Mouse (Mus musculus) embryonic facial prominence, embryonic 13.5 days (tissue): ENCODE data around the gene Gk. TPM values are rescaled to one million over a fixed set of nuclear protein-coding genes. Genes with fewer than 3 reads are reported as not detected.

Experiments
- ATAC-seq: fragments of 200-750 bp; cut with Nextera tagmentation; 2 replicates; pipeline ENCODE4 v1.8.0; 2017; ENCODE audit warnings: low read depth; ENCODE audit not compliant: insufficient number of reproducible peaks, insufficient read depth, low FRiP score, low TSS enrichment
- H3K27ac ChIP-seq: fragments of 300-500 bp; sonication (generic); 2 replicates; pipeline ENCODE4 v1.5.1; 2015; ENCODE audit warnings: moderate library complexity, mild to moderate bottlenecking, inconsistent platforms
- H3K27me3 ChIP-seq: fragments of 300-500 bp; sonication (generic); 2 replicates; pipeline ENCODE4 v1.6.1; 2015; ENCODE audit warnings: mild to moderate bottlenecking, inconsistent platforms
- H3K36me3 ChIP-seq: fragments of 300-500 bp; sonication (generic); 2 replicates; pipeline ENCODE4 v1.6.1; 2015; ENCODE audit warnings: mild to moderate bottlenecking, inconsistent platforms
- H3K4me1 ChIP-seq: fragments of 300-500 bp; sonication (generic); 2 replicates; pipeline ENCODE4 v1.6.1; 2015; ENCODE audit warnings: inconsistent platforms
- H3K4me2 ChIP-seq: fragments of 300-500 bp; sonication (generic); 2 replicates; pipeline ENCODE4 v1.6.1; 2015; ENCODE audit warnings: moderate library complexity, mild to moderate bottlenecking, inconsistent platforms
- H3K4me3 ChIP-seq: fragments of 300-500 bp; sonication (generic); 2 replicates; pipeline ENCODE4 v1.5.1; 2015; ENCODE audit warnings: mild to moderate bottlenecking, inconsistent platforms
- H3K9ac ChIP-seq: fragments of 300-500 bp; sonication (generic); 2 replicates; pipeline ENCODE4 v1.6.1; 2015; ENCODE audit warnings: mild to moderate bottlenecking, inconsistent platforms
- H3K9me3 ChIP-seq: fragments of 300-500 bp; sonication (generic); 2 replicates; pipeline ENCODE4 v1.6.1; 2016; ENCODE audit warnings: inconsistent platforms
- WGBS: fragments of 180-500 bp; shearing (Covaris S2); methylation state at CpG from one replicate; pipeline ENCODE4 v1.1.7; 2015; ENCODE audit warnings: mixed read lengths; 5-methylcytosine and 5-hydroxymethylcytosine counted together
- polyA plus RNA-seq: library from polyadenylated mRNA; unstranded; fragments of >200 nt; fragmentation: Nextera tagmentation; extraction: Ambion mirVana; gene quantifications from 2 replicates; pipeline ENCODE4 v1.2.1, GENCODE M21; 2015

The Gk gene
- polyA plus RNA-seq, 1 experiment from 2014 or later = 7.1 TPM

DNA sequence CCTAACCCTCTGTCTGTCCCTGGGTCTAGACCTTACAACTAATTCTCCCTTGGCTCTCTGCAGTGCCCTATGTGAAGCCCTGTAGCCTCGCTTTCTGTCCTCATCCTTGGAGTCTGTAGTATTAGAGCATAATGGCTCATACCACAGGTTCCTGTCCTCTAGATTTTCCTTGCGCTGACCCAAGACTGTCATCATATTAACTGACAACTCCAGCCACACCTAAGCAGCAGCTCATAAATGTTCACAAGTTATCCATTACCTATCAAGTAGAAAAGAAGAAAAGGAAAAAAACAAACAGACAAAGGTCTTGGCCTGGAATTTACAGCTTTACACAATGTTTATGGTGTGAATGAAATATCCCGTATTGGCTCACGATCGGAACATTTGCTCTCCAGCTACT, 43.4 kb downstream of the Gk start:
- Histone ChIP-seq H3K27me3 (no peaks in the 10 kb centered on the region), H3K27ac (no peak overlapping the region), H3K4me2 (no peak overlapping the region), H3K9me3 (no peaks in the 10 kb centered on the region), H3K4me1 (no peaks in the 10 kb centered on the region), H3K36me3 (no peaks in the 10 kb centered on the region), H3K9ac (no peak overlapping the region), H3K4me3 (no peak overlapping the region)
- 90% methylated on average over 5 of the region's 5 CpGs for WGBS
- ATAC-seq = no peak

- no peak overlapping the region for H3K4me3 ChIP-seq
- WGBS = 82% methylated on average over 9 of the region's 9 CpGs
- no peak for ATAC-seq
Observed at GRCm38 (mm10) chrX:85731133-85731938, 45.3 kb downstream of the Gk start.

GRCm38 (mm10) chrX:85721226-85721625, 55.4 kb downstream of the Gk start:
- no peak overlapping the region for H3K9ac ChIP-seq
- H3K4me2 ChIP-seq = no peak overlapping the region
- no peak overlapping the region for H3K27ac ChIP-seq
- no peak overlapping the region for H3K4me3 ChIP-seq
- H3K4me1 ChIP-seq = no peaks in the 10 kb centered on the region
- H3K36me3 ChIP-seq = no peaks in the 10 kb centered on the region
- H3K9me3 ChIP-seq = no peaks in the 10 kb centered on the region
- ATAC-seq = no peak
- 0 out of 2 replicates have a peak, but pooled peaks cover 3% of the 10 kb centered on the region for H3K27me3 ChIP-seq

More at GRCm38 (mm10) chrX:85731133-85731938, 45.3 kb downstream of the Gk start:
- Histone ChIP-seq H3K36me3 (no peaks in the 10 kb centered on the region), H3K4me1 (no peaks in the 10 kb centered on the region), H3K27ac (no peak overlapping the region), H3K9me3 (no peaks in the 10 kb centered on the region), H3K9ac (no peak overlapping the region), H3K27me3 (no peaks in the 10 kb centered on the region), H3K4me2 (no peak overlapping the region)

DNA sequence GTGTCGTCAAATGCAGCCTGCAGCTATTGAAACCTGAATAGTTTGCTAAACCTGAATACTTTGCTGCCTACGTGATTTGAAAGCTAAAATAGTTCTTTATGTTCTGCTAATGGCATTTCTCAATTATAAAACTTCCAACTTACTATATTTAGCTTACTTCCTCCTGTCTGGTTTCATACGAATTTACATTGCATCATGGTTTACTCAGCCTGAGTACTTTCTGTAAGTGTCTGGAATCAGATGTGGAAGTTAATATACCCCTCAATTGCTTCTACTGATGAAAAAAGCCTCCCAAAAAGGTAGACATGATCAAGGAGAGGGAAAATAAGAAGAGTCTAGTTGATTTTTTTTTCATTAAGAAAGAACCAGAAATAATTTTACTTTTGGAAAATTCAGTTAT, 66.2 kb downstream of the Gk start:
- Histone ChIP-seq H3K4me2 (no peak overlapping the region), H3K9ac (no peak overlapping the region), H3K36me3 (no peaks in the 10 kb centered on the region), H3K4me1 (no peaks in the 10 kb centered on the region), H3K4me3 (no peak overlapping the region), H3K27ac (no peak overlapping the region), H3K9me3 (no peaks in the 10 kb centered on the region), H3K27me3 (no peaks in the 10 kb centered on the region; the same call in 1 of the 2 replicates)
- ATAC-seq = no peak
- WGBS = 72% methylated on average over 3 of the region's 3 CpGs

- WGBS = 93% methylated on average over 3 of the region's 3 CpGs
- H3K9ac ChIP-seq = no peak overlapping the region
- no peak overlapping the region for H3K27ac ChIP-seq
- H3K4me2 ChIP-seq = no peak overlapping the region
- no peak for ATAC-seq
- no peaks in the 10 kb centered on the region for H3K27me3 ChIP-seq
- H3K9me3 ChIP-seq = no peaks in the 10 kb centered on the region
- H3K36me3 ChIP-seq = no peaks in the 10 kb centered on the region
- H3K4me3 ChIP-seq = no peak overlapping the region
- no peaks in the 10 kb centered on the region for H3K4me1 ChIP-seq
Observed at GRCm38 (mm10) chrX:85705715-85706114, 70.9 kb downstream of the Gk start.

DNA sequence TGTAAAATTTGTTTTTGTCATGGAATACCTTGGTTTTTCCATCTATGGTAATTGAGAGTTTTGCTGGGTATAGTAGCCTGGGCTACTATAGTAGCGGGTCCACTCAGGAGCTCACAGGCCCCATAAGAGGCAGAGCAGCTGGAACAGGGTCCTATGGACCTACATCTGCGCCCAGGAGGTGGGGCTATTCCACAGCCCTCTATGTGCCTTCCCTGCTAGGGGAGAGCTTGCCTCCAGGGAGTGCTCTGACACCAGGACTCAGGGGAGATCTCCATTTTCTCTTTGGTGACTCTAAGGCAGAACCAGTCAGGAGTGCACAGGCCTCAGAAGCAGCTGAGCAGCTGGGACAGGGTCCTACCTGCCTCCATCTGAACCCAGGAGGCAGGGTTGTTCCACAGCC, 92.9 kb downstream of the Gk start:
- Histone ChIP-seq H3K27me3 (no peaks in the 10 kb centered on the region), H3K36me3 (no peaks in the 10 kb centered on the region), H3K4me2 (no peak overlapping the region), H3K9ac (no peak overlapping the region), H3K27ac (no peak overlapping the region), H3K9me3 (no peaks in the 10 kb centered on the region), H3K4me1 (no peaks in the 10 kb centered on the region), H3K4me3 (no peak overlapping the region)
- ATAC-seq = no peak
- 63% methylated on average over 2 of the region's 2 CpGs for whole genome bisulfite sequencing

DNA sequence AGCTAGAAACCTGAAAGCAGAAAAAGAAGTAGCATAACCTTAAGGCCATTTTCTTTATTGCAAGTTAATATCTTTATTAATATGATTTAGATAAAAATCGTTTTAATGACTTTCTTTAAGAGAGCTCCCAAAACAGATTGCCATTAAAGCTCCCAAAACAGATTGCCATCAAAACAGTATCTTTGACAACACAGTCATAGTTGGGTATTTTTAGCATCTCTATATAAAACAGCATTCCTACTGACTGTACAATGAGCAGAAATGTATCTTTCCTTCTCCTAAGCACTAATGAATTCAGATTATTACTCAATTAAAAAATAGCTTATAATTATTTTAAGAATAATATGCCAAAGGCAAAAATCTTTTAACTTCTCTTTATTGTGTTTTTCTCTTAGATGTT, 94.5 kb downstream of the Gk start:
- Histone ChIP-seq H3K27me3 (no peaks in the 10 kb centered on the region), H3K27ac (no peak overlapping the region), H3K4me3 (no peak overlapping the region), H3K36me3 (no peaks in the 10 kb centered on the region), H3K4me1 (no peaks in the 10 kb centered on the region), H3K9ac (no peak overlapping the region), H3K9me3 (no peaks in the 10 kb centered on the region), H3K4me2 (no peak overlapping the region)
- no peak for ATAC-seq
- 54% methylated on average over 1 of the region's 1 CpGs for WGBS

DNA sequence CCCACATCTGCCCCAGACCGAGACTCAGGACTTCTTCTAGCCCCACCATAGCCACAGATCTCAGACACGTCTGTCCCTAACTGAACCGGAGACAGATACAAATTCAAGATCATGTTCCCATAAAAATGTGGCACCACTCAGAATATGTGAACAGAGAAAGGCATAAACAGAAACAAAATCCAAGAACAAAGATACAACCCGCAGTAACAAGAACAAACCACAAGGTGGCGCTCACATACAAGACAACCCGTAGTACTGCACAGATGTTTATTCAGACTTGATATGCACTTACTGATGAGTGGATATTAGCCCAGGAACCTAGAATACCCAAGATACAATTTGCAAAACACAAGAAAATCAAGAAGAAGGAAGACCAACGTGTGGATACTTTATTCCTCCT, 99.8 kb downstream of the Gk start:
- Histone ChIP-seq H3K4me1 (no peaks in the 10 kb centered on the region), H3K27ac (no peak overlapping the region), H3K4me3 (no peak overlapping the region), H3K4me2 (no peak overlapping the region), H3K9me3 (no peaks in the 10 kb centered on the region), H3K9ac (no peak overlapping the region), H3K27me3 (no peaks in the 10 kb centered on the region), H3K36me3 (no peaks in the 10 kb centered on the region)
- ATAC-seq = no peak
- 21% methylated on average over 7 of the region's 7 CpGs for WGBS

Other genes starting within 250 kb of the Gk start
- gene Tab3, start 202.8 kb downstream of the Gk start, polyA plus RNA-seq = 3.2 and 3.9 TPM in 2 replicates
- gene 5430427O19Rik, start 93.5 kb upstream of the Gk start, polyA plus RNA-seq = 0.06 and 0.07 TPM in 2 replicates